Mouse (Mus musculus) MEL (cell line): Measurements from ENCODE around the gene Apbb1ip. TPM values are rescaled to one million over a fixed set of nuclear protein-coding genes. Genes with fewer than 3 reads are reported as not detected.

Experiments
- DNase-seq: peaks from one replicate; pipeline ENCODE4 v3.0.0; 2011; ENCODE audit warnings: low read depth, low spot score
- H3K27ac ChIP-seq: 2 replicates; pipeline ENCODE4 v1.5.1; 2012; ENCODE audit warnings: low read depth, mild to moderate bottlenecking, control low read depth, low read length, moderate library complexity; ENCODE audit not compliant: control insufficient read depth
- H3K27me3 ChIP-seq, 2 experiments: fragments of 150-350 bp in 1 of 2; sonication (generic) in 1 of 2; 2 replicates each; pipeline ENCODE4 v1.6.1; 2012; ENCODE audit warnings: low read length in 2 of 2, mild to moderate bottlenecking in 2 of 2, improper control_type of control experiment in 1 of 2, moderate library complexity in 1 of 2; ENCODE audit not compliant: insufficient read depth in 2 of 2, control insufficient read depth in 1 of 2
- H3K36me3 ChIP-seq, 2 experiments: 2 replicates each; pipeline ENCODE4 v1.6.1; 2012 to 2014; ENCODE audit warnings: low read length in 2 of 2, improper control_type of control experiment in 1 of 2, inconsistent platforms in 1 of 2, mild to moderate bottlenecking in 1 of 2; ENCODE audit not compliant: insufficient read depth in 2 of 2, control insufficient read depth in 1 of 2
- H3K4me1 ChIP-seq, 2 experiments: fragments of 150-350 bp in 1 of 2; sonication (generic) in 1 of 2; 2 replicates each; pipeline ENCODE4 v1.6.1; 2012; ENCODE audit warnings: low read length in 2 of 2, improper control_type of control experiment in 1 of 2, mild to moderate bottlenecking in 1 of 2; ENCODE audit not compliant: insufficient read depth in 2 of 2, control insufficient read depth in 1 of 2
- H3K4me3 ChIP-seq, 2 experiments: fragments of 150-350 bp in 1 of 2; sonication (generic) in 1 of 2; 2 replicates each; pipeline ENCODE4 v1.5.1; 2012; ENCODE audit warnings: low read depth in 2 of 2, low read length in 2 of 2, mild to moderate bottlenecking in 2 of 2, moderate library complexity in 2 of 2, control low read depth in 1 of 2, improper control_type of control experiment in 1 of 2; ENCODE audit not compliant: control insufficient read depth in 1 of 2, insufficient read depth in 1 of 2
- H3K79me2 ChIP-seq: 2 replicates; pipeline ENCODE4 v1.6.1; 2012; ENCODE audit warnings: mild to moderate bottlenecking, low read length, moderate library complexity; ENCODE audit not compliant: control insufficient read depth, poor library complexity, insufficient read depth
- H3K9ac ChIP-seq: 2 replicates; pipeline ENCODE4 v1.6.1; 2012; ENCODE audit warnings: low read depth, mild to moderate bottlenecking, control low read depth, low read length, moderate library complexity; ENCODE audit not compliant: control insufficient read depth, poor library complexity, severe bottlenecking
- H3K9me3 ChIP-seq: fragments of 150-350 bp; sonication (generic); replicated peaks from 2 replicates; pipeline ENCODE4 v1.6.1; 2012; ENCODE audit warnings: mild to moderate bottlenecking, low read length, improper control_type of control experiment, moderate library complexity; ENCODE audit not compliant: insufficient read depth
- BHLHE40 ChIP-seq: IDR thresholded peaks from 2 replicates; pipeline ENCODE4 v1.6.1; 2012; ENCODE audit warnings: low read depth, mild to moderate bottlenecking, inconsistent platforms, low read length, improper control_type of control experiment, borderline replicate concordance
- CHD2 ChIP-seq: IDR thresholded peaks from 2 replicates; pipeline ENCODE4 v1.6.1; 2011; ENCODE audit warnings: low read length, improper control_type of control experiment
- CTCF ChIP-seq, 3 experiments: IDR thresholded peaks in 2 of 3; conservative IDR thresholded peaks in 1 of 3; 2 replicates each; pipeline ENCODE4 v1.5.1; 2011 to 2012; ENCODE audit warnings: low read length in 3 of 3, low read depth in 2 of 3, mild to moderate bottlenecking in 2 of 3, improper control_type of control experiment in 1 of 3, inconsistent platforms in 1 of 3, mixed read lengths in 1 of 3, moderate library complexity in 1 of 3; ENCODE audit not compliant: control insufficient read depth in 1 of 3, insufficient read depth in 1 of 3, poor library complexity in 1 of 3, severe bottlenecking in 1 of 3
- ELF1 ChIP-seq: IDR thresholded peaks from 2 replicates; pipeline ENCODE4 v1.6.1; 2014; ENCODE audit warnings: low read depth, mild to moderate bottlenecking, inconsistent platforms, low read length, improper control_type of control experiment, moderate library complexity
- HCFC1 ChIP-seq: IDR thresholded peaks from 2 replicates; pipeline ENCODE4 v1.6.1; 2012; ENCODE audit warnings: low read depth, mild to moderate bottlenecking, inconsistent platforms, low read length, improper control_type of control experiment, moderate library complexity
- JUND ChIP-seq: IDR thresholded peaks from 2 replicates; pipeline ENCODE4 v1.6.1; 2011; ENCODE audit warnings: low read depth, mild to moderate bottlenecking, improper control_type of control experiment, low read length
- KAT2A ChIP-seq: conservative IDR thresholded peaks from 2 replicates; pipeline ENCODE4 v1.6.1; 2012; ENCODE audit warnings: low read depth, low read length, improper control_type of control experiment, inconsistent platforms
- MAFK ChIP-seq: IDR thresholded peaks from 2 replicates; pipeline ENCODE4 v1.6.1; 2011; ENCODE audit warnings: low read depth, mild to moderate bottlenecking, low read length, improper control_type of control experiment, borderline replicate concordance
- MYB ChIP-seq: IDR thresholded peaks from 2 replicates; pipeline ENCODE4 v1.6.1; 2011; ENCODE audit warnings: mild to moderate bottlenecking, low read depth, low read length, improper control_type of control experiment
- MYC ChIP-seq: IDR thresholded peaks from 2 replicates; pipeline ENCODE4 v1.6.1; 2011; ENCODE audit warnings: low read depth, mild to moderate bottlenecking, low read length, improper control_type of control experiment, moderate library complexity
- POLR2A ChIP-seq, 2 experiments: IDR thresholded peaks; 2 replicates each; pipeline ENCODE4 v1.6.1; 2011 to 2012; ENCODE audit warnings: low read length in 2 of 2, mild to moderate bottlenecking in 2 of 2, control low read depth in 1 of 2, improper control_type of control experiment in 1 of 2, low read depth in 1 of 2, moderate library complexity in 1 of 2; ENCODE audit not compliant: control insufficient read depth in 1 of 2, insufficient read depth in 1 of 2, poor library complexity in 1 of 2
- POLR2AphosphoS2 ChIP-seq: IDR thresholded peaks from 2 replicates; pipeline ENCODE4 v1.6.1; 2011; ENCODE audit warnings: low read length, improper control_type of control experiment
- RAD21 ChIP-seq: IDR thresholded peaks from 2 replicates; pipeline ENCODE4 v1.6.1; 2011; ENCODE audit warnings: mild to moderate bottlenecking, low read depth, low read length, improper control_type of control experiment
- SIN3A ChIP-seq: IDR thresholded peaks from 2 replicates; pipeline ENCODE4 v1.6.1; 2012; ENCODE audit warnings: low read length, improper control_type of control experiment, inconsistent platforms
- SMC3 ChIP-seq: IDR thresholded peaks from 2 replicates; pipeline ENCODE4 v1.6.1; 2011; ENCODE audit warnings: low read depth, low read length, improper control_type of control experiment
- TCF12 ChIP-seq: IDR thresholded peaks from 2 replicates; pipeline ENCODE4 v1.6.1; 2014; ENCODE audit warnings: low read depth, mild to moderate bottlenecking, inconsistent platforms, low read length, improper control_type of control experiment, moderate library complexity
- UBTF ChIP-seq: IDR thresholded peaks from 2 replicates; pipeline ENCODE4 v1.6.1; 2012; ENCODE audit warnings: low read depth, mild to moderate bottlenecking, inconsistent platforms, low read length, improper control_type of control experiment, moderate library complexity, borderline replicate concordance; ENCODE audit not compliant: insufficient read depth
- USF2 ChIP-seq, 2 experiments: IDR thresholded peaks; 2 replicates each; pipeline ENCODE4 v1.6.1; 2011 to 2012; ENCODE audit warnings: improper control_type of control experiment in 2 of 2, low read length in 2 of 2, borderline replicate concordance in 1 of 2, inconsistent platforms in 1 of 2, low read depth in 1 of 2, mild to moderate bottlenecking in 1 of 2; ENCODE audit not compliant: insufficient read depth in 1 of 2
- ZMIZ1 ChIP-seq: IDR thresholded peaks from 2 replicates; pipeline ENCODE4 v1.6.1; 2012; ENCODE audit warnings: low read depth, mild to moderate bottlenecking, inconsistent platforms, low read length, improper control_type of control experiment, moderate library complexity
- ZNF384 ChIP-seq: IDR thresholded peaks from 2 replicates; pipeline ENCODE4 v1.6.1; 2012; ENCODE audit warnings: low read depth, mild to moderate bottlenecking, inconsistent platforms, low read length, improper control_type of control experiment
- polyA plus RNA-seq, 2 experiments: library from polyadenylated mRNA; stranded (reverse) in 1 of 2; unstranded in 1 of 2; fragments of >175 nt in 1 of 2; fragments of >200 nt in 1 of 2; gene quantifications; 2 replicates each; pipeline versions ENCODE4 v1.2.1 to v1.2.4; 2012; ENCODE audit warnings: low replicate concordance in 2 of 2, low read depth in 1 of 2; ENCODE audit not compliant: insufficient read length in 2 of 2, insufficient read depth in 1 of 2, missing spikeins in 1 of 2
- total RNA-seq: library from RNA; depleted of rRNA; stranded (reverse); fragments of 300-350 nt; gene quantifications from 2 replicates; pipeline ENCODE4 v1.2.3, GENCODE M21; 2012

Apbb1ip gene
- total and polyA plus RNA-seq, 3 experiments = 7.4 to 60.7 TPM; not detected in 1

GRCm38 (mm10) chr2:22736134-22736533, 37.8 kb upstream of the Apbb1ip start:
- TF ChIP-seq JUND (no peak), CTCF (IDR thresholded peaks at IDR 0.05 in 2 of 3, conservative IDR thresholded peaks at IDR 0.05 in 1 of 3; ENCODE audit: control insufficient read depth in 1 of 3, insufficient read depth in 1 of 3, low read depth in 2 of 3, low read length in 3 of 3, poor library complexity in 1 of 3, severe bottlenecking in 1 of 3) (no peak), MYC (no peak), UBTF (no peak), ZNF384 (no peak), MYB (no peak), ELF1 (no peak), RAD21 (no peak), SMC3 (no peak)
- no peaks in the 10 kb centered on the region for H3K36me3 ChIP-seq
- no peaks in the 10 kb centered on the region for H3K27me3 ChIP-seq
- no peaks in the 10 kb centered on the region for H3K9me3 ChIP-seq
- H3K4me1 ChIP-seq = no peaks in the 10 kb centered on the region
- H3K79me2 ChIP-seq = no peaks in the 10 kb centered on the region
- DNase-seq = no peak
- no peak overlapping the region for H3K4me3 ChIP-seq
- no peak overlapping the region for H3K27ac ChIP-seq
- H3K9ac ChIP-seq = no peak overlapping the region

GRCm38 (mm10) chr2:22739369-22739768, 34.5 kb upstream of the Apbb1ip start:
- no peak overlapping the region for H3K4me3 ChIP-seq
- TF ChIP-seq SIN3A = no peak
- no peak for TF ChIP-seq KAT2A
- no peak for TF ChIP-seq ZNF384
- TF ChIP-seq CHD2 = no peak
- TF ChIP-seq MAFK = no peak
- no peak for TF ChIP-seq SMC3
- no peak for TF ChIP-seq TCF12
- TF ChIP-seq POLR2AphosphoS2 = no peak
- no peak for TF ChIP-seq JUND
- no peak for TF ChIP-seq UBTF
- no peak for TF ChIP-seq BHLHE40
- no peak for TF ChIP-seq ZMIZ1
- TF ChIP-seq POLR2A (IDR thresholded peaks at IDR 0.05; ENCODE audit: control insufficient read depth in 1 of 2, insufficient read depth in 1 of 2, low read depth in 1 of 2, low read length in 2 of 2, poor library complexity in 1 of 2) = no peak
- no peak for TF ChIP-seq CTCF (IDR thresholded peaks at IDR 0.05 in 2 of 3, conservative IDR thresholded peaks at IDR 0.05 in 1 of 3; ENCODE audit: control insufficient read depth in 1 of 3, insufficient read depth in 1 of 3, low read depth in 2 of 3, low read length in 3 of 3, poor library complexity in 1 of 3, severe bottlenecking in 1 of 3)
- no peak for TF ChIP-seq MYB
- TF ChIP-seq ELF1 = no peak
- TF ChIP-seq USF2 (IDR thresholded peaks at IDR 0.05; ENCODE audit: borderline replicate concordance in 1 of 2, insufficient read depth in 1 of 2, low read depth in 1 of 2, low read length in 2 of 2) = no peak
- TF ChIP-seq HCFC1 = no peak
- TF ChIP-seq, all 39 proteins: peak for 0
- Histone ChIP-seq H3K36me3 (no peaks in the 10 kb centered on the region), H3K4me1 (no peaks in the 10 kb centered on the region), H3K79me2 (no peaks in the 10 kb centered on the region), H3K9ac (no peak overlapping the region), H3K27me3 (no peaks in the 10 kb centered on the region), H3K27ac (no peak overlapping the region), H3K9me3 (no peaks in the 10 kb centered on the region)
- peak; percentile 42 for DNase-seq
